Mouse (Mus musculus): ENCODE results near the gene Gm20431.
A peak's percentile ranks its signal among the peaks of the same experiment; 100 is the strongest.

- TF ChIP-seq CTCF (conservative IDR thresholded peaks at IDR 0.05; ENCODE audit: low read length) (peak; percentile 23; the same call in 1 of the 2 replicates), NANOG (IDR thresholded peaks at IDR 0.05; ENCODE audit: borderline replicate concordance, low read length) (no peak), POU5F1 (IDR thresholded peaks at IDR 0.05; ENCODE audit: borderline replicate concordance, low read length) (no peak)
Measured at GRCm38 (mm10) chr2:167646411-167646810, 14.9 kb downstream of the Gm20431 start.
